Mouse (Mus musculus) limb, embryonic 11.5 days (tissue): ENCODE data around the gene Ptpn22. TPM values are rescaled to one million over a fixed set of nuclear protein-coding genes. Genes with fewer than 3 reads are reported as not detected.

Source experiments
- ATAC-seq: fragments of 200-750 bp; cut with Nextera tagmentation; 2 replicates; pipeline ENCODE4 v1.8.0; 2017; ENCODE audit warnings: low read depth; ENCODE audit not compliant: insufficient number of reproducible peaks, low FRiP score, low TSS enrichment
- DNase-seq: peaks from one replicate; pipeline ENCODE4 v3.0.0-alpha.2; 2015; ENCODE audit warnings: low spot score
- H3K27ac ChIP-seq: fragments of 300-500 bp; sonication (generic); replicated peaks from 2 replicates; pipeline ENCODE4 v1.5.1; 2014; ENCODE audit warnings: low read depth, mild to moderate bottlenecking, low read length
- H3K27me3 ChIP-seq: fragments of 300-500 bp; sonication (generic); 2 replicates; pipeline ENCODE4 v1.6.1; 2014; ENCODE audit warnings: mild to moderate bottlenecking, low read length, mixed read lengths; ENCODE audit not compliant: control insufficient read depth, insufficient read depth
- H3K36me3 ChIP-seq: fragments of 300-500 bp; sonication (generic); 2 replicates; pipeline ENCODE4 v1.6.1; 2014; ENCODE audit warnings: mild to moderate bottlenecking, low read length, moderate library complexity, mixed read lengths; ENCODE audit not compliant: control insufficient read depth, insufficient read depth
- H3K4me1 ChIP-seq: fragments of 300-500 bp; sonication (generic); 2 replicates; pipeline ENCODE4 v1.6.1; 2014; ENCODE audit warnings: low read length, mixed read lengths; ENCODE audit not compliant: control insufficient read depth, insufficient read depth
- H3K4me2 ChIP-seq: fragments of 300-500 bp; sonication (generic); 2 replicates; pipeline ENCODE4 v1.6.1; 2014; ENCODE audit warnings: low read depth, mild to moderate bottlenecking, moderate library complexity; ENCODE audit not compliant: severe bottlenecking
- H3K4me3 ChIP-seq: fragments of 300-500 bp; sonication (generic); 2 replicates; pipeline ENCODE4 v1.5.1; 2014; ENCODE audit warnings: low read depth, low read length
- H3K9ac ChIP-seq: fragments of 300-500 bp; sonication (generic); 2 replicates; pipeline ENCODE4 v1.6.1; 2014; ENCODE audit warnings: mild to moderate bottlenecking, low read length
- H3K9me3 ChIP-seq: fragments of 300-500 bp; sonication (generic); 2 replicates; pipeline ENCODE4 v1.6.1; 2016; ENCODE audit warnings: low read length; ENCODE audit not compliant: control insufficient read depth
- WGBS: fragments of 180-500 bp; shearing (Covaris S2); extraction: QIAGEN DNeasy Blood & Tissue Kit; methylation state at CpG from one replicate; pipeline ENCODE4 v1.1.7; 2014; 5-methylcytosine and 5-hydroxymethylcytosine counted together
- polyA plus RNA-seq: library from polyadenylated mRNA; unstranded; fragments of >200 nt; fragmentation: Nextera tagmentation; extraction: Ambion mirVana; gene quantifications from 2 replicates; pipeline ENCODE4 v1.2.1, GENCODE M21; 2014

Ptpn22 gene
- polyA plus RNA-seq, 1 experiment from 2014 or later, result 0.17 TPM

GRCm38 (mm10) chr3:103864200-103864599 is 4.6 kb downstream of the Ptpn22 start:
- DNase-seq, result no peak
- no peak overlapping the region for H3K27ac ChIP-seq
- H3K9me3 ChIP-seq, result no peaks in the 10 kb centered on the region
- no peak overlapping the region for H3K4me2 ChIP-seq
- no peak for ATAC-seq
- no peaks in the 10 kb centered on the region for H3K36me3 ChIP-seq
- no peaks in the 10 kb centered on the region for H3K4me1 ChIP-seq
- WGBS, result 88% methylated on average over 6 of the region's 6 CpGs
- no peaks in the 10 kb centered on the region for H3K27me3 ChIP-seq
- H3K4me3 ChIP-seq, result no peak overlapping the region
- H3K9ac ChIP-seq, result no peak overlapping the region

- no peak overlapping the region for H3K4me3 ChIP-seq
- ATAC-seq, result no peak
- H3K4me1 ChIP-seq, result no peaks in the 10 kb centered on the region
- H3K9ac ChIP-seq, result no peak overlapping the region
- no peak overlapping the region for H3K27ac ChIP-seq
- H3K36me3 ChIP-seq, result no peaks in the 10 kb centered on the region
- H3K9me3 ChIP-seq, result no peaks in the 10 kb centered on the region
- no peak overlapping the region for H3K4me2 ChIP-seq
- no peak for DNase-seq
- no peaks in the 10 kb centered on the region for H3K27me3 ChIP-seq
- 94% methylated on average over 5 of the region's 5 CpGs for WGBS
Observed at GRCm38 (mm10) chr3:103867424-103867971, 7.9 kb downstream of the Ptpn22 start.

GRCm38 (mm10) chr3:103868008-103868407 is 8.4 kb downstream of the Ptpn22 start:
- H3K27me3 ChIP-seq, result no peaks in the 10 kb centered on the region
- H3K4me3 ChIP-seq, result no peak overlapping the region
- no peak overlapping the region for H3K9ac ChIP-seq
- H3K4me2 ChIP-seq, result no peak overlapping the region
- H3K36me3 ChIP-seq, result no peaks in the 10 kb centered on the region
- no peaks in the 10 kb centered on the region for H3K4me1 ChIP-seq
- 81% methylated on average over 4 of the region's 4 CpGs for WGBS
- no peak overlapping the region for H3K27ac ChIP-seq
- ATAC-seq (no peak), DNase-seq (no peak)
- no peaks in the 10 kb centered on the region for H3K9me3 ChIP-seq

- no peak for ATAC-seq
- no peak overlapping the region for H3K27ac ChIP-seq
- H3K4me3 ChIP-seq, result no peak overlapping the region
- H3K4me2 ChIP-seq, result no peak overlapping the region
- H3K9ac ChIP-seq, result no peak overlapping the region
- no peaks in the 10 kb centered on the region for H3K9me3 ChIP-seq
- H3K4me1 ChIP-seq, result no peaks in the 10 kb centered on the region
- no peaks in the 10 kb centered on the region for H3K27me3 ChIP-seq
- WGBS, result 73% methylated on average over 3 of the region's 3 CpGs
- no peak for DNase-seq
- H3K36me3 ChIP-seq, result no peaks in the 10 kb centered on the region
Observed at GRCm38 (mm10) chr3:103872663-103873098, 13.1 kb downstream of the Ptpn22 start.

- Histone ChIP-seq H3K4me3 (no peak overlapping the region), H3K9me3 (no peaks in the 10 kb centered on the region), H3K36me3 (no peaks in the 10 kb centered on the region), H3K9ac (no peak overlapping the region), H3K27me3 (no peaks in the 10 kb centered on the region), H3K27ac (no peak overlapping the region), H3K4me1 (no peaks in the 10 kb centered on the region), H3K4me2 (no peak overlapping the region)
- no peak for DNase-seq
- 80% methylated on average over 7 of the region's 7 CpGs for WGBS
- ATAC-seq, result no peak
Observed at GRCm38 (mm10) chr3:103874329-103874728, 14.7 kb downstream of the Ptpn22 start.

GRCm38 (mm10) chr3:103885946-103886345 is 26.4 kb downstream of the Ptpn22 start:
- DNase-seq (no peak), ATAC-seq (no peak)
- H3K27ac ChIP-seq, result no peak overlapping the region
- H3K4me3 ChIP-seq, result no peak overlapping the region
- H3K4me1 ChIP-seq, result no peaks in the 10 kb centered on the region
- H3K4me2 ChIP-seq, result no peak overlapping the region
- H3K9me3 ChIP-seq, result no peaks in the 10 kb centered on the region
- no peak overlapping the region for H3K9ac ChIP-seq
- no peaks in the 10 kb centered on the region for H3K27me3 ChIP-seq
- WGBS, result 79% methylated on average over 11 of the region's 11 CpGs
- no peaks in the 10 kb centered on the region for H3K36me3 ChIP-seq

- 37% methylated on average over 3 of the region's 3 CpGs for WGBS
- peak; percentile 35 for DNase-seq
- no peak for ATAC-seq
Observed at GRCm38 (mm10) chr3:103887581-103887980, 28.0 kb downstream of the Ptpn22 start.

GRCm38 (mm10) chr3:103893374-103893773 is 33.8 kb downstream of the Ptpn22 start:
- 91% methylated on average over 3 of the region's 3 CpGs for WGBS
- no peaks in the 10 kb centered on the region for H3K36me3 ChIP-seq
- H3K27me3 ChIP-seq, result no peaks in the 10 kb centered on the region
- H3K9me3 ChIP-seq, result no peaks in the 10 kb centered on the region
- ATAC-seq (no peak), DNase-seq (no peak)
- no peak overlapping the region for H3K4me2 ChIP-seq
- H3K9ac ChIP-seq, result no peak overlapping the region
- no peaks in the 10 kb centered on the region for H3K4me1 ChIP-seq
- H3K27ac ChIP-seq, result no peak overlapping the region
- no peak overlapping the region for H3K4me3 ChIP-seq

More at GRCm38 (mm10) chr3:103887581-103887980, 28.0 kb downstream of the Ptpn22 start:
- Histone ChIP-seq H3K4me3 (no peak overlapping the region), H3K4me2 (no peak overlapping the region), H3K27me3 (no peaks in the 10 kb centered on the region), H3K4me1 (no peaks in the 10 kb centered on the region), H3K9me3 (no peaks in the 10 kb centered on the region), H3K36me3 (no peaks in the 10 kb centered on the region), H3K27ac (no peak overlapping the region), H3K9ac (no peak overlapping the region)

- ATAC-seq (no peak), DNase-seq (peak; percentile 28)
- no peak overlapping the region for H3K27ac ChIP-seq
- H3K36me3 ChIP-seq, result no peaks in the 10 kb centered on the region
- no peaks in the 10 kb centered on the region for H3K9me3 ChIP-seq
- WGBS, result 78% methylated on average over 1 of the region's 1 CpGs
- no peaks in the 10 kb centered on the region for H3K4me1 ChIP-seq
- no peaks in the 10 kb centered on the region for H3K27me3 ChIP-seq
- no peak overlapping the region for H3K4me2 ChIP-seq
- H3K9ac ChIP-seq, result no peak overlapping the region
- H3K4me3 ChIP-seq, result no peak overlapping the region
Observed at GRCm38 (mm10) chr3:103904705-103905104, 45.1 kb downstream of the Ptpn22 start.
